Mouse (Mus musculus) limb, embryonic 11.5 days (tissue): ENCODE data around the gene Ankrd2. TPM values are rescaled to one million over a fixed set of nuclear protein-coding genes. Genes with fewer than 3 reads are reported as not detected.

Experiments used
- ATAC-seq: fragments of 200-750 bp; cut with Nextera tagmentation; 2 replicates; pipeline ENCODE4 v1.8.0; 2017; ENCODE audit warnings: low read depth; ENCODE audit not compliant: insufficient number of reproducible peaks, low FRiP score, low TSS enrichment
- DNase-seq: peaks from one replicate; pipeline ENCODE4 v3.0.0-alpha.2; 2015; ENCODE audit warnings: low spot score
- H3K27ac ChIP-seq: fragments of 300-500 bp; sonication (generic); replicated peaks from 2 replicates; pipeline ENCODE4 v1.5.1; 2014; ENCODE audit warnings: low read depth, mild to moderate bottlenecking, low read length
- H3K27me3 ChIP-seq: fragments of 300-500 bp; sonication (generic); 2 replicates; pipeline ENCODE4 v1.6.1; 2014; ENCODE audit warnings: mild to moderate bottlenecking, low read length, mixed read lengths; ENCODE audit not compliant: control insufficient read depth, insufficient read depth
- H3K36me3 ChIP-seq: fragments of 300-500 bp; sonication (generic); 2 replicates; pipeline ENCODE4 v1.6.1; 2014; ENCODE audit warnings: mild to moderate bottlenecking, low read length, moderate library complexity, mixed read lengths; ENCODE audit not compliant: control insufficient read depth, insufficient read depth
- H3K4me1 ChIP-seq: fragments of 300-500 bp; sonication (generic); 2 replicates; pipeline ENCODE4 v1.6.1; 2014; ENCODE audit warnings: low read length, mixed read lengths; ENCODE audit not compliant: control insufficient read depth, insufficient read depth
- H3K4me2 ChIP-seq: fragments of 300-500 bp; sonication (generic); 2 replicates; pipeline ENCODE4 v1.6.1; 2014; ENCODE audit warnings: low read depth, mild to moderate bottlenecking, moderate library complexity; ENCODE audit not compliant: severe bottlenecking
- H3K4me3 ChIP-seq: fragments of 300-500 bp; sonication (generic); 2 replicates; pipeline ENCODE4 v1.5.1; 2014; ENCODE audit warnings: low read depth, low read length
- H3K9ac ChIP-seq: fragments of 300-500 bp; sonication (generic); 2 replicates; pipeline ENCODE4 v1.6.1; 2014; ENCODE audit warnings: mild to moderate bottlenecking, low read length
- H3K9me3 ChIP-seq: fragments of 300-500 bp; sonication (generic); 2 replicates; pipeline ENCODE4 v1.6.1; 2016; ENCODE audit warnings: low read length; ENCODE audit not compliant: control insufficient read depth
- WGBS: fragments of 180-500 bp; shearing (Covaris S2); extraction: QIAGEN DNeasy Blood & Tissue Kit; methylation state at CpG from one replicate; pipeline ENCODE4 v1.1.7; 2014; 5-methylcytosine and 5-hydroxymethylcytosine counted together
- polyA plus RNA-seq: library from polyadenylated mRNA; unstranded; fragments of >200 nt; fragmentation: Nextera tagmentation; extraction: Ambion mirVana; gene quantifications from 2 replicates; pipeline ENCODE4 v1.2.1, GENCODE M21; 2014

Gene Ankrd2
- polyA plus RNA-seq, 1 experiment from 2014 or later: 0.31 TPM

DNA sequence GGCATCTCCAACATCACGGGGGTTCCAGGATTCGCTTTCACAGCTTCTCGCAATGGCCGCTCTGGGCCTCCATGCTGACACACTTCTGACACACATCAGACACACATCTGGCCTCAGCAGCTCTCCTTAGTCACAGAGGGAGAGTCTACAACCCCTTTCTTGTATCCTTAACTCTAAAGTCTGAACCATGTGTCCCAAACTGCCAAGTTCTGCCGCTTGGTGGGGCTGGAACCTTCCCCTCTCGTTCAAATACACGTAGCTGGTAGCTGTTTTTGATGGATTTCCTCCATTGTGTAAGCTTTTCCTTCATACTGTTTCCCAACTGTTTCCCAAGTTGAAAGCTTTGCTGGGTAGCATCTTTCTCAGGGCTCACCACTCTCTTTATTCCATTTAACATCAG lies 35.4 kb downstream of the Ankrd2 start:
- H3K4me2 ChIP-seq: no peak overlapping the region
- no peak overlapping the region for H3K27ac ChIP-seq
- H3K27me3 ChIP-seq: no peaks in the 10 kb centered on the region
- H3K9me3 ChIP-seq: no peaks in the 10 kb centered on the region
- H3K9ac ChIP-seq: no peak overlapping the region
- no peaks in the 10 kb centered on the region; the same call in none of the 2 replicates for H3K36me3 ChIP-seq
- ATAC-seq: no peak
- 78% methylated on average over 7 of the region's 7 CpGs for WGBS
- H3K4me3 ChIP-seq: no peak overlapping the region
- no peak for DNase-seq
- no peaks in the 10 kb centered on the region for H3K4me1 ChIP-seq

DNA sequence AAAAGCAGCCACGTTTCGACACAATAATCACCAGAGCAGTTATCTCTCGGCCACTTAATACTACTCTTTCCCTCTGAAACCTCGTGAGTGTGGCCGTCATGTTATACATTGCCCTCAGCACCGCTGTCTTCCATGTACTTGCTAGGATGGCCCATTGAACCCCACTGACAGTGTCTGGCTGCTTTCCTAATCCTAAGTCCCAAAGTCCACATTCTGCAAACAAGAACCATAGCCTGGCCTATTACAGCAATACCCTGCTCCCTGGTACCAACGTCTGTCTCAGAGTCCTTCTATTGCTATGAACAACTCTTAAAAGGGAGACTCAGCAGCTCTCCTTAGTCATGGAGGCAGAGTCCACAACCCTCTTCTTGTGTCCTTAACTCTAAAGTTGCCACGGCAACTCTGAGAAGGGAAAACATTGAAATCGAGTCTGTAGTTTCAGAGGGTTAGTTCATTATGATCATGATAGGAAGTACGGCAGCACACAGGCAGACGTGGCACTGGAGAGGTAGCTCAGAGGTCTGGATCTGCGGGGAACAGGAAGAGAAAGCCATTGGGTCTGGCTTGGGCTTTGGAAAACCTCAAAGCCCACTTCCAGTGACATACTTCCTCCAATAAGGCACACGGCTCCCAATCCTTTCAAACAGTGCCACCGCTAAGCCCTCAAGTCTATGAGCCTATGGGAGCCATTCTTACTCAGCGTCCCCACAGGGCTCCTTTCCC lies 36.2 kb downstream of the Ankrd2 start:
- ATAC-seq (no peak), DNase-seq (no peak)
- H3K27ac ChIP-seq: no peak overlapping the region
- no peaks in the 10 kb centered on the region for H3K9me3 ChIP-seq
- H3K4me2 ChIP-seq: no peak overlapping the region
- no peak overlapping the region for H3K4me3 ChIP-seq
- 85% methylated on average over 15 of the region's 15 CpGs for WGBS
- H3K4me1 ChIP-seq: no peaks in the 10 kb centered on the region
- no peak overlapping the region for H3K9ac ChIP-seq
- no peaks in the 10 kb centered on the region for H3K27me3 ChIP-seq
- no peaks in the 10 kb centered on the region; the same call in none of the 2 replicates for H3K36me3 ChIP-seq

DNA sequence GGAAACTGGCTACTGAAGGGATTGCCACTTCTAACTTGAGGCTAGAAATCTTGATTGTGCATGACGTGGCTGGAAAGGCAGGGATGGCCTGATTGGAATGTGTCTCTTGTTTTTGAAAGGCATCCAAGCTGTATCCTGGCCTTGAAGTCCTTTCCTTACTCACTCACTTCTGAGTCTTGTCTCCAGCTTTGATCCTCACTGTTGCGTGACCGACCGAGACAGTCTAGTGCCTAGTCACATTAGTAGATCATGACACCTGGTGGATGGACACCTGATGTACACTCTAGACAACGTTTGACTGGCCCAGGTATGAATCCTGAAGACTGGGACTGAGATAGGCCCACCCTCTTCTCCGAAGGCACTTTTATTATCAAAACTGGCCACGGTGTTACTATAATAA lies 37.0 kb downstream of the Ankrd2 start:
- H3K27me3 ChIP-seq: no peaks in the 10 kb centered on the region
- no peaks in the 10 kb centered on the region for H3K4me1 ChIP-seq
- H3K27ac ChIP-seq: no peak overlapping the region
- ATAC-seq (no peak), DNase-seq (no peak)
- no peak overlapping the region for H3K4me3 ChIP-seq
- no peak overlapping the region for H3K9ac ChIP-seq
- no peaks in the 10 kb centered on the region; the same call in none of the 2 replicates for H3K36me3 ChIP-seq
- no peaks in the 10 kb centered on the region for H3K9me3 ChIP-seq
- H3K4me2 ChIP-seq: no peak overlapping the region
- 79% methylated on average over 7 of the region's 7 CpGs for WGBS

DNA sequence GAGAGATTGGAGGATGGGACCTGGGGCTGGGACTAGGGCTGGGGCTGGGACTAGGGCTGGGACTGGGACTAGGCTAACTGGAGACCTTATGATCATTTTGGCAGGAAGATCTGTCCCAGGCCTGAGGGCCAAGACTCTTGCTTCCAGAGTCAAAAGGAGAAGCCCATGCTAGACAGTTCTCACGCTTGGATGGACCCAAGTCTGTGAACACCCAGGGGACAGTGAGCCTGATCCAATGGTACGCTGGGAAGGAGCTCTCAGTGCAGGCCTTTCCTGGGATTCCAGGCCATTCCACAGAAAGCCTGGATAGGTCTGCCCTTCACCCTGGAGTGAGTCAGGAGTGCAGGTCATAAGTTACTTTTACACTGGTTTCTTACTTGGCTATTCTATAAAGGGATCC lies 39.3 kb downstream of the Ankrd2 start:
- Histone ChIP-seq H3K4me1 (no peaks in the 10 kb centered on the region), H3K36me3 (no peaks in the 10 kb centered on the region; the same call in none of the 2 replicates), H3K27ac (no peak overlapping the region), H3K9me3 (no peaks in the 10 kb centered on the region), H3K4me2 (no peak overlapping the region), H3K9ac (no peak overlapping the region), H3K27me3 (no peaks in the 10 kb centered on the region), H3K4me3 (no peak overlapping the region)
- ATAC-seq (no peak), DNase-seq (no peak)
- 89% methylated on average over 2 of the region's 2 CpGs for WGBS

DNA sequence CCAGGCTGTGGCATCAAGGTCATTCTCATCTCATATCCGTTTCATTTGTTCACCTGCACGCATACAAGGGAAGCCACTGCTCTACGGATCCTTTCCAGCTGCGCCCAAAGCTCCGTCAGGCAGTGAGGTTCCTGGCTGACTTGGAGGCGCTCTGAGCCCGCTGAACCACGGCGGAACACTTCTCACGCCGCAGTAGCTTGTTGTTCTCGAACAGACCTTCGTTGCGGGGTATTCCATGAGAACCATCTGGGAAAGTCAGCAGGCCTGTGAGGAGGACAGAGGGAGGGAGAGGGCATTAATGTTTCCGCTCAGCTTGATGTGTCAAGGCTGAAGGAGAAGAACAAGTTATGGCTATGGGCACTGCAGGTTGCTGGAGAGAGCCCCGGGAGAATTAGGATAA lies 40.2 kb downstream of the Ankrd2 start:
- no peaks in the 10 kb centered on the region for H3K27me3 ChIP-seq
- H3K36me3 ChIP-seq: no peaks in the 10 kb centered on the region; the same call in none of the 2 replicates
- ATAC-seq: no peak
- no peak overlapping the region for H3K4me3 ChIP-seq
- H3K4me1 ChIP-seq: no peaks in the 10 kb centered on the region
- no peak overlapping the region for H3K9ac ChIP-seq
- no peak overlapping the region for H3K4me2 ChIP-seq
- no peak for DNase-seq
- H3K9me3 ChIP-seq: no peaks in the 10 kb centered on the region
- no peak overlapping the region for H3K27ac ChIP-seq
- WGBS: 92% methylated on average over 16 of the region's 16 CpGs

DNA sequence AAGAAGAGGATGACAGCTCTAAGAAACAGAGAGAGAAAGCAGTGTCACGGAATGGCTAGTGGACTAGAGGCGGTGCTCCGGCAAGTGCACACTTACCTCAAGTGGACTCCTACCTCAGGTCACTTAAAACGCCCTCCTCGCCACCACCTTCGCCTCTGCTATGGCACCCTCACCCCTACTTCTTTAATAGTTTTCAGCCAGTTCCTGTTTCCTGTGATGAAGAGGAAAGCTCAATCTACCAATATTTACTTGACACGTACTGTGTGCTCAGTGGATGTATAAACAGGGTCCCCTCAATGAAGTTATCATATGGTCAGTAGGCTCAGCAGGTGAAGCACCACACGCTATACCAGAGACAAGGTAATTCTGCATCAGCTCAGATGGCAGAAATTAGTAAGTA lies 42.8 kb downstream of the Ankrd2 start:
- H3K4me2 ChIP-seq: no peak overlapping the region
- H3K9ac ChIP-seq: no peak overlapping the region
- no peak overlapping the region for H3K27ac ChIP-seq
- ATAC-seq (no peak), DNase-seq (no peak)
- H3K36me3 ChIP-seq: no peaks in the 10 kb centered on the region; the same call in none of the 2 replicates
- no peaks in the 10 kb centered on the region for H3K4me1 ChIP-seq
- WGBS: 97% methylated on average over 8 of the region's 8 CpGs
- no peak overlapping the region for H3K4me3 ChIP-seq
- no peaks in the 10 kb centered on the region for H3K27me3 ChIP-seq
- no peaks in the 10 kb centered on the region for H3K9me3 ChIP-seq

DNA sequence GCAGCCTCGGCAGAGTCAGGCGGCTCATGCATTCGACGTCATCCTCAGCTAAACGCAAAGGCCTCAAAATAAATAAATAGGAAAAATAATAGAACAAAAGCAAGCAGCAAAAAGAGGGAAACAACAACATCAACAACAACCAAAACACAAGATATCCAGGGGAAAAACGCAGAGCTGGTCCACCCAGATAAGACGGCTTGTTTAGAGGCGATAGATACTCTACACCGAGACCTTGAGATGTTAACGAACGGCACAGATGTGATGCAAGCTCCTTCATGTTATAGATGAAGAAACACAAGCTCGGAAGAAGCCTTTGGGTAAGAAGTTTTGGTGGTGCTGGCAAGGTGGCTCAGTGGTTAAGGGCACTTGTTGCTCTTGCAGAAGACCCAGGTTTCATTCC lies 43.2 kb downstream of the Ankrd2 start:
- DNase-seq (no peak), ATAC-seq (no peak)
- no peak overlapping the region for H3K9ac ChIP-seq
- no peak overlapping the region for H3K4me2 ChIP-seq
- H3K9me3 ChIP-seq: no peaks in the 10 kb centered on the region
- no peaks in the 10 kb centered on the region for H3K27me3 ChIP-seq
- no peaks in the 10 kb centered on the region for H3K4me1 ChIP-seq
- WGBS: 90% methylated on average over 12 of the region's 12 CpGs
- no peak overlapping the region for H3K27ac ChIP-seq
- H3K4me3 ChIP-seq: no peak overlapping the region
- H3K36me3 ChIP-seq: no peaks in the 10 kb centered on the region; the same call in none of the 2 replicates

DNA sequence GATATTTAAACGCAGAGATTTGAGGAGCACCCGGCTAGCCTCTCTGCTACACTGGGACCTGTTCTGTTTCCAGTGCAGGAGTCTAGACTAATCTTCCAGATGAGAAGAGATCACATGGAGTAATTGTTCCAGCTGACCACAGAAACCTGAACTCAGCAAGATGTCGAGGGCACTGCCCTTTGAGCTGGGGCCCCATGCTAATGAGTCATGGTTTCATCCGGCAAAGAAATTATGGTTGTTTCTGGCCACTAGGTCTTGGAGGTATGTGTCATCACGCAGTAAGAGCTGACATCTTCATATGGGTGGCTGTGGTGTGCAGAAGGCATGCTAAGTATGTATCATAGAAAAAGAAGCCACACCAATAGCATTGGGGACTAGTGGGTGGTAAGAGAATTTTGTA lies 44.1 kb downstream of the Ankrd2 start:
- 81% methylated on average over 5 of the region's 5 CpGs for WGBS
- H3K36me3 ChIP-seq: no peaks in the 10 kb centered on the region; the same call in none of the 2 replicates
- DNase-seq (no peak), ATAC-seq (no peak)
- no peak overlapping the region for H3K4me2 ChIP-seq
- H3K27ac ChIP-seq: no peak overlapping the region
- H3K9me3 ChIP-seq: no peaks in the 10 kb centered on the region
- no peaks in the 10 kb centered on the region for H3K27me3 ChIP-seq
- H3K4me1 ChIP-seq: no peaks in the 10 kb centered on the region
- H3K4me3 ChIP-seq: no peak overlapping the region
- no peak overlapping the region for H3K9ac ChIP-seq

DNA sequence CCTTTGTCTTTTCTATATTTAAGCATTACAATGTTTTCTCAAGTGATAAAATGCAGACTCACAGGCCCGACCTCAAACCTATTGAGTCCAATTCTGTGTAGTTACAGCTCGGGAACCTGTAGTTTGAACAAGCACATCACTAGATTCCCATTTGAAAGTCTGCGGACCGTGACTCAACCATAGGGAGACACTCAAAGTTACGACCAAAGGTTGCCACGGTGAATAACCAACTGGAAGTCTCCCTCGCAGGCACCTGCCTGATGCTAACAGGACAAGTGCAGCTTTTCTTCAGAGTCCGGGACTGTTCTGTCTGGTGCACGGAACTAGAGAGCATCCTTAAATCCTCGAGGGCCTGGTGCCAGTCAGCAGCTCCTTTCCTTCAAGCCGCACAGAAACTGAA lies 44.7 kb downstream of the Ankrd2 start:
- H3K4me1 ChIP-seq: no peaks in the 10 kb centered on the region
- 88% methylated on average over 11 of the region's 11 CpGs for WGBS
- no peak overlapping the region for H3K4me3 ChIP-seq
- no peaks in the 10 kb centered on the region; the same call in none of the 2 replicates for H3K36me3 ChIP-seq
- ATAC-seq (no peak), DNase-seq (no peak)
- H3K27ac ChIP-seq: no peak overlapping the region
- H3K4me2 ChIP-seq: no peak overlapping the region
- H3K27me3 ChIP-seq: no peaks in the 10 kb centered on the region
- no peak overlapping the region for H3K9ac ChIP-seq
- H3K9me3 ChIP-seq: no peaks in the 10 kb centered on the region
